Mouse (Mus musculus): ENCODE data around the gene Park7. TPM values are rescaled to one million over a fixed set of nuclear protein-coding genes. Genes with fewer than 3 reads are reported as not detected.

The Park7 gene
- polyA plus RNA-seq, 1 experiment from 2014 or later = 177 TPM

DNA sequence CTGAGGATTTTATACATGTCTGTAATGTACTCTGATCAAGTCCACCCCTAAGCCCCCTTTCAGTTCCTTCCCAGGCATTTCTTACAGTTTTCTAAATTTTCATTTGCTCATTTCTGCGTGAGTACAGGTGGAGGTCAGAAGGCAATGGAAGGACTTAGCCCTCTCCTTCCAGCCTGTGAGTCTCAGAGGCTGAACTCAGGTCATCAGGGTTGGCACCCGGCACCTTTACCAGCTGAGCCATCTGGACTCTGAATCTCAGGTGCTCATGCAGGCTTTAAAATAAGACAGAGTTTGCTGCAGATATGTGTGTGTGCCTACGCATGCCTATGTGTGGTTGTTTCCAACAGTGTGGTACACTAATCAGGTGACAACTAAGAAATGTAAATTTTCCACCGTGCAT, 63.3 kb downstream of the Park7 start:
- Histone ChIP-seq H3K4me1 (ENCODE audit: control insufficient read depth, low read depth, low read length) (peaks cover 6% of the 10 kb centered on the region), H3K9me3 (replicated peaks; ENCODE audit: control insufficient read depth, low read length) (no peaks in the 10 kb centered on the region), H3K27ac (ENCODE audit: low read length) (no peak overlapping the region), H3K36me3 (ENCODE audit: control insufficient read depth, insufficient read depth) (no peaks in the 10 kb centered on the region), H3K4me2 (ENCODE audit: low read depth, low read length) (no peak overlapping the region), H3K27me3 (ENCODE audit: control insufficient read depth, insufficient read depth, low read depth, low read length) (peaks cover 19% of the 10 kb centered on the region), H3K4me3 (ENCODE audit: low read depth, low read length) (no peak overlapping the region), H3K9ac (ENCODE audit: low read depth, low read length) (no peak overlapping the region)
- no peak for ATAC-seq (ENCODE audit: low read depth)
- 70% methylated on average over 4 of the region's 4 CpGs for WGBS (ENCODE audit: insufficient replicate concordance)

DNA sequence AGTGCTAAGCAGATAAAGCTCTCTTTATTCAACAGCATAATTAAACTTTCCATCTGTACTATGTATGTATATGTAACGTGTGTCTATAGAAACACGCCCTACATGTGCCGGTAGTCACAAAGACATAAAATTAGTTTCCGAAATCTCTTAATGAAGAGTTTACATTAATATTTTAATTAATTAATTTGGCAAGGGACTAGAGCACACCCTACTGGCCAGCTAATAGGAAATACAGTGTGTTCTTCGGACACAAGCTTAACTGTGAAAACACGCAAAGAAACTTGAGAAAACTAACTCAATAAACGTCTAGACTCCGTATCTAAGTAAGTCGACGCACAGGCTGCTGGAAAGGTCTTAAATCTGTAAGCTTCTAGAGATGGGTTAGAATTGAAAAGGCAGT, 64.3 kb downstream of the Park7 start:
- no peak for ATAC-seq (ENCODE audit: low read depth)
- H3K9me3 ChIP-seq (replicated peaks; ENCODE audit: control insufficient read depth, low read length) = no peaks in the 10 kb centered on the region
- H3K27ac ChIP-seq (ENCODE audit: low read length) = no peak overlapping the region
- 57% methylated on average over 10 of the region's 10 CpGs for WGBS (ENCODE audit: insufficient replicate concordance)
- peaks cover 10% of the 10 kb centered on the region for H3K27me3 ChIP-seq (ENCODE audit: control insufficient read depth, insufficient read depth, low read depth, low read length)
- no peak overlapping the region for H3K4me3 ChIP-seq (ENCODE audit: low read depth, low read length)
- H3K9ac ChIP-seq (ENCODE audit: low read depth, low read length) = no peak overlapping the region
- H3K4me1 ChIP-seq (ENCODE audit: control insufficient read depth, low read depth, low read length) = peaks cover 4% of the 10 kb centered on the region
- no peaks in the 10 kb centered on the region for H3K36me3 ChIP-seq (ENCODE audit: control insufficient read depth, insufficient read depth)
- H3K4me2 ChIP-seq (ENCODE audit: low read depth, low read length) = no peak overlapping the region

Other genes with a start within 250 kb of the Park7 start
- 38.7 and 41.4 TPM in 2 replicates for gene Errfi1, start 60.5 kb downstream of the Park7 start, polyA plus RNA-seq (2015; fragmentation: Nextera tagmentation; extraction: Ambion mirVana)
- 0.12 and 0.20 TPM in 2 replicates for gene Tnfrsf9, start 125 bp upstream of the Park7 start, polyA plus RNA-seq (2015; fragmentation: Nextera tagmentation; extraction: Ambion mirVana)
- gene Uts2, start 82.7 kb upstream of the Park7 start, polyA plus RNA-seq (2015; fragmentation: Nextera tagmentation; extraction: Ambion mirVana) = not detected in 2 replicates
- gene Per3, start 130.2 kb upstream of the Park7 start, polyA plus RNA-seq (2015; fragmentation: Nextera tagmentation; extraction: Ambion mirVana) = 2.9 and 3.8 TPM in 2 replicates
- gene Vamp3, start 143.5 kb upstream of the Park7 start, polyA plus RNA-seq (2015; fragmentation: Nextera tagmentation; extraction: Ambion mirVana) = 29.9 and 32.5 TPM in 2 replicates
- not detected in 2 replicates for gene Gm13090, start 175.1 kb upstream of the Park7 start, polyA plus RNA-seq (2015; fragmentation: Nextera tagmentation; extraction: Ambion mirVana)

Data from liver, embryonic 16.5 days (tissue).